Mouse (Mus musculus): ENCODE results near the gene Polr3h.

DNA sequence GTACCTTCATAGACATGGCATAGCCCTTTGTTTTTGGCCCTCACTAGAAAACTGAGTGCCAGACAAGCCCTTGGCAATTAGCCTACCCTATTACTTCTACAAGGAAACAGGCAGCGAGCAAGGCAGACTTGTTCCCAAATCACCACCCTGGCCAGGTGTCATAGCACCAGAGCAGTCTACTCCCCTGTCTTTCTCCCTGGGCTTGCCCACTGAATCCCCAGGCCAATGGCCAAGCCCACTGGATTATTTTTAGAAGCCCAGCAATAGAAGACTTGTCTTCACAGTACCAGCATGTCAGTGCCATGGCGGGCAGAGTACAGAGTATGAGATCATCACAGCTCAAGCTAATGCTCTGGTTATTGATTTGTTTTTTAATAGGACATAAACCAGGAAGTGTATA is 27.3 kb downstream of the Polr3h start:
- TF ChIP-seq CTCF (IDR thresholded peaks at IDR 0.05; ENCODE audit: control insufficient read depth, insufficient read depth, insufficient read length) (no peak), FOSL1 (IDR thresholded peaks at IDR 0.05; ENCODE audit: insufficient read depth, low read length, poor library complexity, severe bottlenecking) (no peak), CEBPB (IDR thresholded peaks at IDR 0.05; ENCODE audit: low read depth) (no peak), MYOG (IDR thresholded peaks at IDR 0.05; ENCODE audit: control insufficient read depth, extremely low read depth, insufficient read length) (no peak), MAX (IDR thresholded peaks at IDR 0.05) (no peak)
